Mouse (Mus musculus) inflammation-experienced regulatory T-cells, adult 6 months (primary cell): ENCODE measurements at regions not wholly inside any gene's neighbourhood (a gene's known extent, or its start where the extent isn't known, plus 50 kb on each side); places are given as distances from the start of the nearest gene placed in this dataset.

Experiments used
- ATAC-seq: one replicate; pipeline ENCODE4 v1.8.0; 2017

DNA sequence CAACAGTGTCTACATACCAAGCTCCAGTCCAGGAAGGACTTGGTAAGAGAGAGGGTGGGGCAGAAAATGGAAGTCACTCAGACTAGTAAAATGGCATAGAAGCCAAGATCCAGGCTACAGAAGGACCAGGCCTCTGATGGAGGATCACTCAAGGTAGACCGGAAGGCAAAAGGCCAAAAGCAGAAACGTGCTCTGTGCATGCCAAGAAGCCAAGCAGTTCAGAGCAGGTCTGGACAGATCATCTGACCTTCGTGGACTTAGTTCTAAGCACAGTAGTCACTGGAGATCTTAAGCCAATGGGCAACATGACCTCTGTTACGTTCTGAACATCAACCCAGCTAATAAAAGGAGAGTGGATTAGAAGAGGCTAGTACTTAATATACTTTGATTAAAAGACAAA, 90.6 kb upstream of the Sesn3 start:
- ATAC-seq = no peak

- ATAC-seq = no peak
These were observed 89.2 kb upstream of the Sesn3 start for GRCm38 (mm10) chr9:14185681-14186080.

GRCm38 (mm10) chr9:14187753-14188152, 87.1 kb upstream of the Sesn3 start:
- ATAC-seq = no peak

- no peak for ATAC-seq
These were observed 86.4 kb upstream of the Sesn3 start for GRCm38 (mm10) chr9:14188504-14188903.

DNA sequence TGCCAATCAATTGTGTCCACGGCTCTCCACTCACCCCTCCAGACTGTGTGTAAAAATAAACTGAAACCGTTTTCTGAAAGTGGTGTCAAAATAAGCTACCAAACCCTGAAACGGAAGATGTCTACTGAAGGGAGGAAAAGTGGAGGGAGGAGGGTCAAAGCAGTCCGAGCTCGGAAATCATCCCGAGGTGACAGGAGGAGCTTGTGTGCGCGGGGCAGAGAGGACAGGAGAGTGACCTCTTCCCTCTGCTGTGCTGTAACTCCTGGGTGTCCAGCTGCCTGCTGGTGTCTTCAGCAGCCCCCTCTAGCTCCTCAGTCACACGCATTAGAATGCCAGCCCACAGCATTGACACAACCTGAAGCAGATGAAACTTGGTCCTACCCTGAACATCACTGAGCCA, 84.2 kb upstream of the Sesn3 start:
- ATAC-seq = no peak

GRCm38 (mm10) chr9:14194748-14195147, 80.1 kb upstream of the Sesn3 start:
- ATAC-seq = no peak

DNA sequence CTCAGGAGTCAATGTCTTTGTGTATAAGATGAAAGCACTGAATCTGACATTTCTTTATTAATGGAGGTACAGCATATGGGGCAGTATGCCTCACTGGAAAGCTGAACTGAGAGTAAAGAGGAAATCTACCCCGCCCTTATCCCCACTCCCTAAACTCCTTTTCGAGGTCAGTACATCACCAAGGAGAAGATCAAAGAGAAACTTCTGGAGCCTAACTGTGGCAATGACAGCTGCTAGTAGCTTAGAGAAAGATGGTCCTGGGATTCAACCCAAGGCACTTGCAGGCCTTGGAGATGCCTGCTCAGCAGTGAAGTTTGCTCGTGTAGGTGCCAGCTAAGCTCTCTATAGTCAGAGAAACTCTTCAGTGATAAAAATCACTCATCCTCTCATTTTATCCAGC, 75.8 kb upstream of the Sesn3 start:
- no peak for ATAC-seq

DNA sequence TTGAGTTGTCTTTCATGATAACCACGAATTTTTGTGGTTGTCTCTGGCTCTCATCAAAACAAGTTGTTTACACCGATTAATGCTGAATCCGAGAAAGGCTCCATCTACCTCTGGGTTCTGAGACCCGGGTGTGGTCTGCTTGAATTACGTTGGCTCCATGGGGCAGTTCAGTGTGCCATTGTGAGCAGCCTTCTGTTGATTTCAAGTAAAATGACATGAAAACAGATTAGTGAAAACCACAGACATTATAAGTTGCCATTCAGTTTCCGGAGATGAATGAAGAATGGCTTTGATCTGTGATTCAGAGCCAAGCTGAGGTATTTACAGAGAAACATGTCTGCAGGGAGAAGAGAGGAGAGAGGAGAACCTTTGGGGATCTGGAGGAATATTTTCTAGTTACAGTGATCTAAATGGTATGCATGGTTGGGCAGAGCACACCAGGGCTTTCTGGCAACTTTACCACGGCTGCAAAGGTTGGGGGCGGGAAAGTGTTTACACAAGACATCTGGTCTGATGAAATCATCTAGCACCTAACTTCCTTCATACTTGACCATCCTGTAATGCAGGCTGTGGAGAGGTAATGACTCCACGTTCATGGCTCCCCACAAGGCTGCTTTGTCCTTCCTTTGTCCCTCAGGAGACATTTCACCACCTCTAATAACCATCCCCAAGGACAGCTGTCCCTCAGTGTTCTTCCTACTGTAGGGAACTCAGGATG, 74.7 kb upstream of the Sesn3 start:
- peak; percentile 85 for ATAC-seq

DNA sequence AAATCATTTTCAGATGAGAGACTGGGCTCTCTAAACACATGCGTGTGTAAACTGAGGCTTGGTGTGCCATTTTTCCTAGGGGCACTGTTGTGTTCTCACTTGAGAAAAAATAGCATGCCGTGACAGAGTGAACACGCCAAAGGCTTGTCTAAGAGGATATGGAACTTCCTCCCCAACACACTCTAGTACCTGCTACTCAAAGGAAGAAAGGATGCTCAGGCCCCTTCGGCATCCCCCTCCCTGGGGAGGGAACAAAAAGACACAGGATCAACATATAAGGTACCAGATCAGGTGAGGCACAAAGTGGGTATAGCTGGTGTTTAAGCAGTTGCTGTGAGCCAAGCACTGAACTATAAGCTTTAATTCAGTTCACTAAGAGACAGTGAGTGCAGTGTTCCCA, 74.0 kb upstream of the Sesn3 start:
- ATAC-seq = peak; percentile 42

- no peak for ATAC-seq
These were observed 72.1 kb upstream of the Sesn3 start for GRCm38 (mm10) chr9:14202551-14203306.

GRCm38 (mm10) chr9:14203307-14203695, 71.6 kb upstream of the Sesn3 start:
- ATAC-seq = no peak

GRCm38 (mm10) chr9:14203768-14204416, 71.0 kb upstream of the Sesn3 start:
- ATAC-seq = no peak

GRCm38 (mm10) chr9:14204817-14205216, 70.0 kb upstream of the Sesn3 start:
- no peak for ATAC-seq

GRCm38 (mm10) chr9:14206838-14207560, 67.9 kb upstream of the Sesn3 start:
- no peak for ATAC-seq

GRCm38 (mm10) chr9:14207561-14207936, 67.3 kb upstream of the Sesn3 start:
- no peak for ATAC-seq

GRCm38 (mm10) chr9:14213283-14213682, 61.6 kb upstream of the Sesn3 start:
- ATAC-seq = no peak

DNA sequence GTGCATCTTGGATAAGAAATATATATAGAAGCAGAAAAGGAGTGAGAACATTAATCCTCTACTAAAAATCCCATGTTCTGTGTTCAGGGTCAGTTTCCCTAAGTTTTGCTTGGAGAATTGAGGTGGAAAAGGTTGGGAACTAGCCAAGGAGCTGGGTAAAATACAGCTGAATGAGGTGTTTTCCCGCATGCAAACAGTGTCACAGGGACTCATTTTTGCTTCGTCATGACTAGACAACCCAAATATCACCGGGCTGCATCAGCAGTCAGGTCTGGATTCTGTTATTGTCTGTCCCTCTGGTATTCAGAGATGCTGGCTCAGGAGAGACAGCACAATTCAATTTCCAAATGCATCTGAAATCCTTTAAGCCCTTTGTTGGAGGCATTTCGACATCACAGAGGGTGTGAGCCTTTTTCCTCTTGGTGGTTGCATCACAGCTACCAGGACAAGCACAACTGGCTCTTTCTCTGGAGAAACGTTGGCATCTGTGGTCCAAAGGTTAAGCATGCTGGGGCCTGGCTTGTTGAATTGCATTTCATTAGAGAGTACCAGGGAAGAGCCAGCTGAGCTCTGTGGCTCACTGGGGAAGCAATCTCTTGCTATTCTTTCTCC, 59.6 kb upstream of the Sesn3 start:
- ATAC-seq = no peak

- no peak for ATAC-seq
These were observed 58.9 kb upstream of the Sesn3 start for GRCm38 (mm10) chr9:14215961-14216360.

- no peak for ATAC-seq
These were observed 51.9 kb upstream of the Sesn3 start for GRCm38 (mm10) chr9:14222936-14223335.
